Mouse (Mus musculus): Measurements from ENCODE around the gene Ubxn1.

GRCm38 (mm10) chr19:8899079-8899478 is 27.8 kb downstream of the Ubxn1 start:
- TF ChIP-seq CTCF (conservative IDR thresholded peaks at IDR 0.05; ENCODE audit: low read length) (no peak), NANOG (IDR thresholded peaks at IDR 0.05; ENCODE audit: borderline replicate concordance, low read length) (no peak)
